9 mouse cellular contexts compared by ENCODE assay signal in the genomic region with DNA sequence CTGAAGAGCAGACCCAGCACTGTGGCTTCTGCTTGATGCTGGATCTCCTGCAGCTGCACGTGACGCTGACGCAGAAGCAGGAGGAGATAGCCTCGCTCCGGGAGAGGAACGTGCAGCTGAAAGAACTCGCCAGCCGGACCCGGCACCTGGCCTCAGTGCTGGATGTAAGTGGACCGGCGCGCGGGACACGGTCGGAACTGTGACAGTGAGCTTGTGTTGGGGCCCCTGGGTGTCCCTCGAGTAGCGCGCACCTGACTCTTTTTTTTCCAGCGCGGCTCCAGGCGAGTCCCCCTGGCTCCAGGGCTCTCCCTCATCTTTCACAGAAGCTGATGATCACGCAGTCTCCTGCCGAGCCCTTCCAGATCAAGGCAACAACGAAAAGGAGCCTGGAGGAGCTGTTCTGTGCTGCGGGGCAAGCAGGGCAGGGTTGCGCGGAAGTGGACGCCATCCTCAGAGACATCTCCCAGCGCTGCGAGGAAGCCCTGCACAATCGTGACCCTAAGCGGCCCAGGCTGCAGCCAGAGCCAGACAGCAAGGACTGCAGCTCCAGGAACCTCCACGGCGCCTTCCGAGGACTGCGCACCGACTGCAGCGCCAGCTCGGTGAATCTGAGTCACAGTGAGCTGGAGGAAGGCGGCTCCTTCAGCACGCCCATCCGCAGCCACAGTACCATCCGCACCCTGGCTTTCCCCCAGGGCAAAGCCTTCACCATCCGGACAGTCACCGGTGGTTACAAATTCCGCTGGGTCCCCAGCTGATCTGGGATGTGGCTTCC. TPM values are rescaled to one million over a fixed set of nuclear protein-coding genes. Genes with fewer than 3 reads are reported as not detected.
DNase-seq lines count a peak whose midpoint lies in the region; ATAC-seq and TF ChIP-seq lines count a peak whose summit lies in the region.
"Had no signal": no experiment of that assay in that cellular context is flagged by ENCODE, and none has a peak within 500 bp of the region (broad histone marks: within the 10 kb centered on the region; RNA-seq: fewer than 3 reads in every experiment).

No protein-coding gene starts in this region.

- H3K79me2 ChIP-seq in CH12.LX (replicated peaks; ENCODE audit: control insufficient read depth, extremely low read depth, insufficient read depth, poor library complexity, severe bottlenecking), result no peaks in the 10 kb centered on the region

- H3K9me3 ChIP-seq in CH12.LX (replicated peaks; ENCODE audit: low read length), result no peaks in the 10 kb centered on the region
- no peaks in the 10 kb centered on the region for H3K9me3 ChIP-seq in hindbrain, embryonic 10.5 days
- H3K9me3 ChIP-seq in midbrain, embryonic 15.5 days, result no peaks in the 10 kb centered on the region

- intact Hi-C loops in left cerebral cortex, postnatal 4 days (cut with DNase I), result no loop called here

- no peak overlapping the region for H3K9ac ChIP-seq in CH12.LX (ENCODE audit: insufficient read depth, low read depth)
- peak overlapping the region; percentile 56 for H3K9ac ChIP-seq in midbrain, embryonic 15.5 days

- TF ChIP-seq CTCF in CH12.LX (conservative IDR thresholded peaks at IDR 0.05 in 1 of 2, IDR thresholded peaks at IDR 0.05 in 1 of 2; ENCODE audit: low read depth in 2 of 2, low read length in 2 of 2), result no peak

- whole genome bisulfite sequencing in hindbrain, embryonic 10.5 days, result under 1% methylated on average over 46 of the region's 46 CpGs
- WGBS in midbrain, embryonic 15.5 days, result under 1% methylated on average over 46 of the region's 46 CpGs

- H3K36me3 ChIP-seq in CH12.LX (replicated peaks in 1 of 2; ENCODE audit: control insufficient read depth in 1 of 2, insufficient read depth in 1 of 2, low read length in 1 of 2), result no peaks in the 10 kb centered on the region
- no peaks in the 10 kb centered on the region for H3K36me3 ChIP-seq in hindbrain, embryonic 10.5 days
- no peaks in the 10 kb centered on the region for H3K36me3 ChIP-seq in midbrain, embryonic 15.5 days (replicated peaks)

- no peak for TF ChIP-seq EP300 in CH12.LX (IDR thresholded peaks at IDR 0.05; ENCODE audit: low read length)

- peak; percentile 12 for DNase-seq in gastrocnemius, postnatal 10 days
- DNase-seq in gastrocnemius, adult 8-10 months (ENCODE audit: low spot score in 2 of 2), result no peak
- DNase-seq in CH12.LX (ENCODE audit: extremely low read depth), result no peak
- peak; percentile 59 for DNase-seq in embryo, embryonic 10.5 days (ENCODE audit: low spot score)
- peak; percentile 61 for DNase-seq in hindbrain, embryonic 10.5 days (ENCODE audit: low spot score)
- peak; percentile 21 for DNase-seq in left cerebral cortex, postnatal 4 days
- DNase-seq in urinary bladder, postnatal 25 days (ENCODE audit: low spot score), result peak; percentile 35

- no peak for TF ChIP-seq RAD21 in CH12.LX (IDR thresholded peaks at IDR 0.05; ENCODE audit: low read depth, low read length)

- H3K27me3 ChIP-seq in CH12.LX (replicated peaks), result peaks cover 44% of the 10 kb centered on the region
- H3K27me3 ChIP-seq in hindbrain, embryonic 10.5 days (ENCODE audit: insufficient read depth, poor library complexity, severe bottlenecking), result peaks cover 85% of the 10 kb centered on the region
- H3K27me3 ChIP-seq in midbrain, embryonic 15.5 days (replicated peaks), result peaks cover 69% of the 10 kb centered on the region

- H3K27ac ChIP-seq in CH12.LX (ENCODE audit: insufficient read depth, low read depth), result no peak overlapping the region
- peak overlapping the region; percentile 35 for H3K27ac ChIP-seq in hindbrain, embryonic 10.5 days
- H3K27ac ChIP-seq in midbrain, embryonic 15.5 days, result 0 out of 2 replicates have a peak overlapping the region, but pooled peaks have one; percentile 6

- no peak overlapping the region for H3K4me3 ChIP-seq in CH12.LX (replicated peaks in 1 of 3; ENCODE audit: low read depth in 2 of 3, low read length in 2 of 3, poor library complexity in 1 of 3)
- peak overlapping the region; percentile 59 for H3K4me3 ChIP-seq in hindbrain, embryonic 10.5 days
- peak overlapping the region; percentile 50 for H3K4me3 ChIP-seq in midbrain, embryonic 15.5 days

- peak; percentile 71 for ATAC-seq in midbrain, embryonic 15.5 days (replicated peaks)

- dilution Hi-C loops in CH12.LX (cut with MboI; ENCODE audit: extremely low pct_ligation_motif_present, extremely low pct_unique_long_range_greater_than_20kb, low sequenced_read_pairs), result no loop called here

- peak overlapping the region; percentile 55 for H3K4me2 ChIP-seq in CH12.LX (ENCODE audit: insufficient read depth, low read depth, poor library complexity, severe bottlenecking)
- peak overlapping the region; percentile 99 for H3K4me2 ChIP-seq in midbrain, embryonic 15.5 days

- in situ Hi-C loops in CH12.LX (cut with MboI; ENCODE audit: low pct_ligation_motif_present, low pct_unique_long_range_greater_than_20kb, low sequenced_read_pairs), result no loop called here

- no peak for TF ChIP-seq POLR2A in CH12.LX (IDR thresholded peaks at IDR 0.05; ENCODE audit: low read depth, low read length)

- peaks cover 0 to 41% of the 10 kb centered on the region in 2 experiments; a peak in 2 of 4 replicates for H3K4me1 ChIP-seq in CH12.LX (ENCODE audit: control insufficient read depth in 1 of 2, insufficient read depth in 2 of 2)
- H3K4me1 ChIP-seq in hindbrain, embryonic 10.5 days (replicated peaks), result peaks cover 19% of the 10 kb centered on the region
- peaks cover 22% of the 10 kb centered on the region for H3K4me1 ChIP-seq in midbrain, embryonic 15.5 days

TF ChIP-seq in CH12.LX, 34 proteins besides CTCF, POLR2A, EP300 and RAD21:
- TF ChIP-seq BHLHE40 (IDR thresholded peaks at IDR 0.05; ENCODE audit: low read depth, low read length) (peak; percentile 71), MYC (IDR thresholded peaks at IDR 0.05; ENCODE audit: low read depth, low read length) (no peak)
TF ChIP-seq in CH12.LX: peak in this region for 1.

RNA-seq across cellular contexts. Expression of gene Mcidas, which starts 5.0 kb away (rescaled TPM):
- total RNA-seq in gastrocnemius, postnatal 10 days (2021), result not detected
- total RNA-seq in gastrocnemius, adult 8-10 months (2022), result not detected
- total RNA-seq in CH12.LX (2012; rRNA removed) (not detected in 2 replicates), CH12.LX (2014; rRNA removed) (not detected in 2 replicates)
- polyA plus RNA-seq in CH12.LX (2012; ENCODE audit: insufficient read length, low read depth), result not detected in 2 replicates
- polyA plus RNA-seq in hindbrain, embryonic 10.5 days (2016; fragmentation: Nextera tagmentation; extraction: Ambion mirVana), result 2.9 and 3.6 TPM in 2 replicates
- total RNA-seq in left cerebral cortex, postnatal 4 days (2021), result under 1 TPM; 0.28 to 0.62 TPM
- polyA plus RNA-seq in midbrain, embryonic 15.5 days (2015; fragmentation: Nextera tagmentation; extraction: Ambion mirVana), result 0.75 and 0.83 TPM in 2 replicates

RNA-seq across cellular contexts. Expression of gene Ccno, which starts 11.0 kb away (rescaled TPM):
- under 1 TPM; 0.21 to 0.23 TPM for total RNA-seq in gastrocnemius, postnatal 10 days (2021)
- not detected for total RNA-seq in gastrocnemius, adult 8-10 months (2022)
- 0.17 and 0.21 TPM in 2 replicates for total RNA-seq in CH12.LX (2012; rRNA removed)
- total RNA-seq in CH12.LX (2014; rRNA removed), result 0.14 and 0.54 TPM in 2 replicates
- 0.12 and 0.16 TPM in 2 replicates for polyA plus RNA-seq in CH12.LX (2012; ENCODE audit: insufficient read length, low read depth)
- 4.3 and 4.9 TPM in 2 replicates for polyA plus RNA-seq in hindbrain, embryonic 10.5 days (2016; fragmentation: Nextera tagmentation; extraction: Ambion mirVana)
- total RNA-seq in left cerebral cortex, postnatal 4 days (2021), result 1 to 10 TPM in 1 of 2 experiments, under 1 TPM in 1; 0.76 to 1.3 TPM
- 1.6 and 2.3 TPM in 2 replicates for polyA plus RNA-seq in midbrain, embryonic 15.5 days (2015; fragmentation: Nextera tagmentation; extraction: Ambion mirVana)

RNA-seq across cellular contexts. Expression of gene Cdc20b, which starts 36.3 kb away (rescaled TPM):
- not detected for total RNA-seq in gastrocnemius, postnatal 10 days (2021)
- total RNA-seq in gastrocnemius, adult 8-10 months (2022), result not detected
- total RNA-seq in CH12.LX (2012; rRNA removed), result not detected in 2 replicates
- total RNA-seq in CH12.LX (2014; rRNA removed), result not detected in 2 replicates
- not detected in 2 replicates for polyA plus RNA-seq in CH12.LX (2012; ENCODE audit: insufficient read length, low read depth)
- polyA plus RNA-seq in hindbrain, embryonic 10.5 days (2016; fragmentation: Nextera tagmentation; extraction: Ambion mirVana), result 1.7 and 1.9 TPM in 2 replicates
- 1 to 10 TPM in 1 of 2 experiments, under 1 TPM in 1; 0.83 to 1.0 TPM for total RNA-seq in left cerebral cortex, postnatal 4 days (2021)
- 0.45 and 0.57 TPM in 2 replicates for polyA plus RNA-seq in midbrain, embryonic 15.5 days (2015; fragmentation: Nextera tagmentation; extraction: Ambion mirVana)
- total RNA-seq: left cerebral cortex, postnatal 10 days had no signal

RNA-seq across cellular contexts. Expression of gene Gpx8, which starts 47.6 kb away (rescaled TPM):
- 10 to 100 TPM; 36.2 to 43.7 TPM for total RNA-seq in gastrocnemius, postnatal 10 days (2021)
- total RNA-seq in gastrocnemius, adult 8-10 months (2022), result 1 to 10 TPM; 2.9 to 5.1 (median 4.2) TPM
- total RNA-seq in CH12.LX (2012; rRNA removed) (not detected in 2 replicates), CH12.LX (2014; rRNA removed) (not detected in 2 replicates)
- not detected in 2 replicates for polyA plus RNA-seq in CH12.LX (2012; ENCODE audit: insufficient read length, low read depth)
- 88.0 and 94.2 TPM in 2 replicates for polyA plus RNA-seq in hindbrain, embryonic 10.5 days (2016; fragmentation: Nextera tagmentation; extraction: Ambion mirVana)
- total RNA-seq in left cerebral cortex, postnatal 4 days (2021), result 10 to 100 TPM; 15.7 to 17.5 TPM
- 42.0 and 52.5 TPM in 2 replicates for polyA plus RNA-seq in midbrain, embryonic 15.5 days (2015; fragmentation: Nextera tagmentation; extraction: Ambion mirVana)

Comparison
In these comparisons a context has a peak if more than half of its experiments do, and no peak if none do; other contexts are left out.
1. DNase-seq: peak in gastrocnemius, postnatal 10 days (single experiment), embryo, embryonic 10.5 days (single experiment), hindbrain, embryonic 10.5 days (single experiment), left cerebral cortex, postnatal 4 days (single experiment) and urinary bladder, postnatal 25 days (single experiment); none in gastrocnemius, adult 8-10 months (0 of 2) and CH12.LX (single experiment).
2. H3K4me3 ChIP-seq: peak in hindbrain, embryonic 10.5 days (single experiment) and midbrain, embryonic 15.5 days (single experiment); none in CH12.LX (0 of 3).